Mouse (Mus musculus) left cerebral cortex, adult 9 months (tissue): ENCODE measurements around the gene Zc3h18.

Experiments used
- DNase-seq, 2 experiments: peaks; one replicate each; pipeline ENCODE4 v3.0.0; 2022; ENCODE audit warnings: low spot score in 2 of 2

Gene Zc3h18

DNA sequence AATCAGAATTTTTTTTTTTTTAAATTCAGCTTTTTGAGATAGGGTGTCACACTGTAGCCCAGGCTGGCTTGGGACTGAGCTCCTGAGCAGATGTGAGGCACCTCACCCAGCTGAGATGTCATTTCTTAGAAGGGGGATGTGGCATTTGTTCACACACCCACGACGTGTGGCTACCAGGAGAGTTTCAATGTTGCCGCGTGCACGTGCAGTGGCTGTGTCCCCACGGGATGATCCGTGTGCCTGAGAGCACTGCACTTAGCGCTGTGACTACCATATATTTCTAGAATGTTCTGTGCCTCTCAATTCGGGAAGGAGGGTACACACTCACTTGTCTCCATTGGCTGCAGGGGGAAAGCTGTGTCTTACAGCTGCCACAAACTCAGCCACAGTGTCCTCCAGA lies 59.7 kb downstream of the Zc3h18 start:
- no peak for DNase-seq

DNA sequence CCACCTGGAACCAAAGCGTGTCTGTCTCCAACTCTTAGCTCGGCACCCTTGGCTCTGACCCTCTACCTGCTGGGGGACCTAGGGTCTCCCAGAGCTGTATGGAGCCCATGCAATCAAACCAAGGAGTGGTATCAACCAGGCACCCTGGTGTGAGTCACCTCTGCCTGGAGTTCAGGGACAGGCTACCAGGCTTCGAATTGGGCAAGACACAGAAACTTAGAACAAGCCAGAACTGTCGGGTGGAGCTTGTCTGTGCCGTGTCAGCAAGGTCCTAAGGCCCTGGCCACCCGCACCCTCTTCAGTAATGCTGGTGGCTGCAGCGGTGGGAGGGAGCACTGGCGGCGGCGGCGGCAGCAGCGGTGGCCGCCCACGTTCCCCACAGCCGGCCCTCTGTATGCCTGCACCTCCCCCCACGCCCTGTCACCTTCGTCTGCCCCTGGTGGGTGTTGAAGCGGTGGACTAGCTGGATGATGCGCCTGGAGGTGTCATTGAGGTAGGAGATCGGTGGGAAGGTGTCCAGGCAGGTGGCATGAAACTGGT lies 60.2 kb downstream of the Zc3h18 start:
- no peak for DNase-seq

DNA sequence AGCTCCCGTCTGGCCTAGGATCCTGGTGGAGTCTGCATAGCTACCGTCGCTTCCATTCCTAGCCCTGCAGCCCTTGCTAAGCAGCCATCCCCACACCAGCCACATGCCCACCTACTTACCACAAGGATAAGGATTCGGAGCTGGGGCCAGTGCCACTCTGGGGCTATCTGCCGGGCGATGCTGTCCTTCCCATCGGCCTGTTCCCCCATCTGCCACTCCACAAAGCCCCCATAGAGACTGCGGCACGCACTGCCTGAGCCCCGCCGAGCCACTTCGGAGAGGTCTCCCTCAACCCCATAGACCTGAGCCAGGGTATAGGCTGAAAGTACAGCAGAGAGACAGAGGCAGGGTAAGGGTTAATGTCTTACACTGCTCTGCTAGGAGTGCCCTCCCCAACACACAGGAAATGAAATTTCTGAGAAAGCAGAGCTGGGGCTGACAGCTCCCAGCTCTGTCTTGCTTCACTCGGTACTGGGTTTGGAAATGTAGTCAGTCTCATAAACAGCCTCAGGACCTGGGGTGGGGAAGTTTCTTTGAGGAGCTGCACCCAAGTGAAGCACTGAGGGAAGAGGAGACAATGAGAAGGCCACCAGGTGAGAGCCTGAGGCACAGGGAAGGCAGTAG lies 61.4 kb downstream of the Zc3h18 start:
- no peak for DNase-seq

DNA sequence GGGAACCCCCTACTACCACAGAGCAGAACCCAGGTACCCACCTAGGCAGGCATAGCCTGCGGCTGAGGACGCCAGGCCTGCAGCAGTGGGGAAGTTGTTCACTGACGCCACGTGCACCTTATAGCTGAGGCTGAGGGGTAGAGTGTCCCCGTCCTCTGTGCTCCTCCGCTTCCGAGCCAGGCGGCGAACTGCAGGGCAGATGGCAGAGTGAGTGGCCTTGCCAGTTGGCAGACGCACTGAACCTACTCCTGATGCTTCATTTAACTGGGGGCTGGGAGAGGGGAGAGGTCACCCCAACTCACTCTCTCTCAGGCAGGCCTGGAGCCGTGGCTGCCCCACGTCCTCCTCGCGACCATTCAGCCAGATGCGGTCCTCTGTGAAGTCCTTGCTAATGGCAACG lies 62.9 kb downstream of the Zc3h18 start:
- no peak for DNase-seq

DNA sequence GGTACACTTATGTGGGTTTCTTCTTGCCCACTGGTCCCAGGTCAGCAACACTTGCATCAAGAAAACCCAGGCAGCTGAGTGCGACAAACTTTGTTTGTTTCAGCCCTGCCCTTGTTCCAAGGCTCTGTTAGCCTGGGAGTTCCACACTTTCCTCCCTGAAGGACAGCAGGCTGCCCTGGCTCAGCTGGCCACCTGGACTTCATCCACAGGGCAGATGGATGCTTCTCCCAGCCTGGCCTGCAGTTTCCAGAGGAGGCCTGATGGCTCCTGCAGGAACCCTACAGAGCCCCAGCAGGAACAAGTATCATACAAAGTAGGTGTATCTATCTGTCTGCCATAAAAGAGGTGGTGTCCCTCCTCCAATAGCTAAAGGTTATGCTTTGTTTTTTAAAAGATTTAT lies 64.9 kb downstream of the Zc3h18 start:
- no peak for DNase-seq

DNA sequence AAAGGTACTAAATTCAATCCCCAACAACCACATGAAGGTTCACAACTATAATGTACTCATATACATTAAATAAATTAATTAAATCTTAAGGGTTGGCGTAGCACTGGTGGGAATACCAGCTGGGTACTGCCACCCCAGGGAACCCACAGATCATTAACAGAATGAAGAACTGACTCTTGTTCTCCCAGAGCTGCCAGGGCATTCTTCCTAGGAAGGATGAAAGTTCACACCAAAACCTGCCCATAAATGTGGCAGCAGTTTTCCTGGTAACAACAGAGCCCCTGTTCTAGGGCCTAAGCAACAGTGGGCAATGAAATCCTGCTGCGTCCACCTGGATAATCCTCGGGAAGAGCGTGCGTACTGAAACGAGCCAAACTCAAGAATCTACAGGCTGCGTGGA lies 65.9 kb downstream of the Zc3h18 start:
- DNase-seq = no peak

DNA sequence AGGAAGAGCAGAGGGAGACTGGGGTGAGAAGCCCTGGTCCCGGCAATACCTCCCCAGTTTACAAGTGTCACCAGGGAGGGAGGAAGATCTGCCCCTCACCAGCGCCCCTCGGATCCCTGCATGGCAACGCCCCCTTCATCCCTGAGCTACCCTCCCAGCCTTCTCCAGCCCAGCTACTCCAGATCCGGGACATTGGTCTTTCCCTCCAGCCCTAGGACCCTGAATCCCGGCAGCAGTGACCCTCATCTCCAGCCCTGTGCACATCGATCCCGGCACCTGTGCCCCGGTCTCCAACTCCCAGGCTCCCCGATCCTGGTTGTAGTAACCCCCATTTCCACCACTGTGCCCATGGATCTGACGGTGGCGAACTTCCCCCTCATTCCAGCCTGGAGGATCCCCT lies 66.4 kb downstream of the Zc3h18 start:
- no peak for DNase-seq

DNA sequence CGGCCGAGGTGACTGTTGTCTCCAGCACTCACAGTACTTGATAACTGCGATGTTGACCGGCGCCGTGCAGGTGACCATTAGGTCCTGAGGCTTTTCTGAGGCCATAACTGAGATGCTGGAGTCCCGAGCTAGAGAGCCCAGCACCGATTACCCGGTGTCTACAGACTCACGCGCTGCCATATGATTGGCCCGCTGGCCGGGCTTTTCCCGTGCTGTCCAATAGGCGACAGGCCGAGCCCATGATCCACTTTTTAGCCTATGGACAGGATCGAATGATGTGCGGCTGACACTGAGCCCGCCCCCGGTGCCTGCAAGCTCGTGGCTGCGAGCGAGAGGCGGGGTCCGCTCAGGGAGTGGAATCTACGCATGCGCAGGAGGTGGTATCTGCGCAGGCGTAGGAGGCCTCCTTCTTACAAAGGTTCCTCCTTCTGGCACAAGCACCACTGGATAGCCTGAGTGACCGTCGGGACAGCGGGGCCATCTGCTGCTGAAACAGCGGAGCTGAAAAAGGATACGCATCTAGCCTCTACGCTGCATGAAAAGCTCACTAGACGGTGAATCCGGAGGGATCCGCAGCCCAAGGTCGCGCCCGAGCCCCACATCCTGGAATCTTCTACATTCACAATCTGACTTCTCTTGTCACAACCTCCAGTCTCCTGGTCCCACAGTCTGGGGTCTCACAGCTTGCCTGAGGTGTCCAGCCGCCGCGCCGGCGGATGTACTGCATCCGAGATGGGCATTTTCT lies 67.0 kb downstream of the Zc3h18 start, which contains the start of gene Mvd:
TSS of gene Mvd (minus strand) at position 161 of the 745 bp plus-strand sequence.
- peak; percentile 99 for DNase-seq

DNA sequence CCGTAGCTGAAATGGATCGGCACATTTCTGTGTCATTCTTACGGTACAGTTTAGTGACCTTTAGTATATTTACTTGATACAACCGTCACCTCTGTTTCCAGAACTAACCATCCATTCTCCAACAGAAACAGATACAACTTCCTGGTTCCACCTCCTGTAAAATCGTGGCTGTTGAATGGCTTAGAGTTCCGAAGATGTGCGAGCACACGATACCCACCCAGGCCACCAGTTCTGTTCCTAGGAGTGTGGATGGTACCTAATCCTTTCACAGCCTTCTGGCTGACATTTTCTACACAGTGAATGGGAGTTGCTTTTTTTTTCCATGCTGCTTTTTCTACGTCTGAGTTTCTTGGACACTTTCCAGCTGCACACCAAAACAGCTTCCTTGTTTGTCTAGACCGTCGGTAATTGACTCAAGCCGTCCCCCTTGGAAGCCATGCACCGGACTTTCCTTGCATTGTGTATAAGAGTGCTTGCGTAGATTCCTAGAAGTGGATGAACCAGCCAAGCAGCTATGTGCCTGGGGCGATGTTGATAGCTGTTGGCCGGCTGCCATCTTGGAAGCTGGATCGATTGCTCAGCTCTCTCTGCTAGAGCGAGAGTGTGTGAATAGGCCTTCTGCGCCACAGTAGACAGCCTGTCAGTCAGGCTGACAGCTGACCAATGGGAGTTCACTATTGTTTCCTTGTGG lies 67.8 kb downstream of the Zc3h18 start:
- peak; percentile 58 to 86 for DNase-seq

DNA sequence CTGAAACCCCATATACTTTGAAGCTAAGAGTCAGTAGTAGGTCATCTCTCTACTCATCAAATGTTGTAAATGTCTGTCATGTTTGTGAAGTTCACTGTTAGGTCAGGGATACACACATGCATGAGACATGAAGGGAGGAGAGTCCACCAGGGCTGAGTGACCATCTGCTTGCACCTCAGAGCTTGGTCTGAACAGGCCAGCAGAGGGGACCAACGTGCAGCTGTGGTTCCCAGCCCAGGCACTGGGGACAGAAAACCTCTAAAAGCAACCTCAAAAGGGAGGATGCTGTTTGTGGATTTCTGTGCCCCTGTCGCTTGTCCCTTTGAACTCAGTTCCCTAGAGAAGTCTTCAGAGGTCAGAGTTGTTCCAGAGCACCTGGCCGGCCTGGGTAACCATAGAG lies 68.8 kb downstream of the Zc3h18 start:
- no peak for DNase-seq

DNA sequence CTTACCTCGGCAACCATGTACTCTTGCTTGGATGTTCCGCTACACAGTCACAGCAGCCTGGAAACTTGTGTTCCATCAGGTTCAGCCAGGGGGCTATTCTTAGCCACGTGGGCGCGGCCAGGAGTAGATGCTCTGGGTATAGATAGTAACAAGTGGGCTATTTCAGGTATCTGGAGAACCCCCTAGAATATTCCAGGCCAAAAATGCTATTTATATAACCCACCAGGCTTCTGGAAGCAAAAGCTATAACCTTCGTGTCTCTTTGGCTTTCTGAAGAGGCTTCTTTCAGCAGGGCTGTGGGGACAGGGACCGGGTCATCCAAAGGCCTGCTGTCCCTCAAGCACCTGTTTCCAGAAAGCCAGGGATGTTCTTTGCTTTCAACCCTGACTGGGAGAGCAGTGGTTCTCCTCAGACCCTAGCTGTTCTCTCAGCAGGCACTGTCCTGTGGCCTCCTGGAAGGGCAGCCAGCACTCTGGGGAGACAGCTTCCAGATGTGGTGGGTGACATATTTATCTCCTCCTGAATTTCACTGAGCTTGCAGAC lies 74.8 kb downstream of the Zc3h18 start:
- no peak for DNase-seq

DNA sequence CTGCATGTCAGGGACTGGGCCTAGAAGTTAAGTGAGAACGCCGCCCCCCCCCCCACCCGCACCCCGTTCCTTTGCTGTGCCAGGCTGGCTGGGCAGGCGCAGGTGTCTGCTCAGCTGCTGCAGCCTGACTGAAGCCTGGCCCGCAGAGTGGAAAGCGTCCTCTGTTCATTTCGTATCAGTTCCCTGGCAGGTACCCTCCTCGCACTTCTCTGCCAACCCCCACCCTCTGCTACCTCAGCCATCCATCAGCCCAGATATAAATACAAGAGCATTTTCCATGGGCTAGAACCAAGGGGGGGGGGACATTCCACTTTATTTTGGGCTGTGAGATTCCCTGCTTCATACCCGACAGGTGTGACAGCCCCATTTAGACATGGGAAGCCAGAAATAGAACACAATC lies 75.7 kb downstream of the Zc3h18 start:
- DNase-seq = no peak

DNA sequence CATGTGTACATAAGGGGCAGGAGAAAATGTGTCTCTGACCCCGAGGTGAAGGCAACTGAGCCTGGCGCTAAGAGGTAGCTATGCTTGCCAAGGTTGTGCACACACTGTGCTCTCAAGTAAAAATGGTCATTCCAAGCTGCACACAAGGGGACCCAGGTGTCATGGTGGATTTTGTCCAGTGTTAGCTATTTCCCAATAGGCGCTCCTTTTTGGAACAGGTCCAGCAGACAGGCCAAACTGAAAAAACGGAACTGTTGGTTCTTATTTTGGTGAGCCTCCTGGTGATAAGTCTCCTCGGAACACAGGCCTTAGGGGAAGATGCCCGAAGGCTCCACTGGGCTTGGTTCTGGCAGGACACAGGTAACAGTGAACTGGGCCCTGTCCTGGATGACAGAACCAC lies 78.0 kb downstream of the Zc3h18 start:
- DNase-seq = no peak

DNA sequence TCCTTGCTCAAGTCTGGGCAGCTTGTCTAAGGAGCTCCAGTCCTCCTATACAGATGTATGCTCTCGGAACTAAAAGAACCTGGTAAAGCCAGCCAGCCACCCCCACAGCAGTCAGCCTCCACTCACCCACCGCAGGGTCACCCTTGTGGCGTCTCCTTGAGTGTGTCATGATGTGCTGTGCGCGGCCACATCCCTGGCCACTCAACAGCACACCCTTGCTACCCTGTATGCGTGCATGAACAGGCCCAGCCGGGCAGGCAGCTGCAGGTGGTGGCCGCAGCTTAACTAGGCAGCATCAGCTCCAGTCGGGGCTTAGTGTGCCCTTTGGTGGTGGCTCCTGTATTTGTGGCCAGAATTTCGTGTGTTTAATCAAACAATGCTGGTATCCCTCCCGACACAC lies 80.8 kb downstream of the Zc3h18 start:
- no peak for DNase-seq

DNA sequence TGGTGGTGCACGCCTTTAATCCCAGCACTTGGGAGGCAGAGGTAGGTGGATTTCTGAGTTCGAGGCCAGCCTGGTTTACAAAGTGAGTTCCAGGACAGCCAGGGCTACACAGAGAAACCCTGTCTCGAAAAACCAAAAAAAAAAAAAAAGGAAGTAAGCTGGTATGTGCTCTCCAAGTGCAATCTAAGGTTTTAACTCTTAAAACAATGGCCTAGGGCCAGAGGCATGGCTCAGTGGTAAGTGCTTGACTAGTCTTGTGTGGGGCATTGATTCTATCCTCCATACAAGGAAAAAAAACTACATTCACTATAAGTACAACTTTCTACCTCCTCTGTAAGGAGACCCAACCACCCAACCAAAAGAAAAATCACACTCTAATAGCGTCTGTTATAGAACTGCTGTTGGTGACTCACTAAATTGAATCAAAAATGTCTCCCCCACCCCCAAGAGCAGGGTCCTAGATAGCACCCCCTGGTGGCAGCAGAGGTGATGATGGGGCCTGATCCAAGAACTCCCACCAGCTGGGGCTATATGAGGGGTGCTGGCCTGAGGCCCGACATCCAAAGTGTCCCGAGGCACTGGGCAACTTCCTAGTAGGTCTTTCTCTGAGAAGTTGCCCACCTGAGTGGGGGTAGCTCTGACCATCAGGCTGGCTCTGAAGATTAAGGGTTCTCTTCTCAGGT lies 83.0 kb downstream of the Zc3h18 start:
- no peak for DNase-seq

DNA sequence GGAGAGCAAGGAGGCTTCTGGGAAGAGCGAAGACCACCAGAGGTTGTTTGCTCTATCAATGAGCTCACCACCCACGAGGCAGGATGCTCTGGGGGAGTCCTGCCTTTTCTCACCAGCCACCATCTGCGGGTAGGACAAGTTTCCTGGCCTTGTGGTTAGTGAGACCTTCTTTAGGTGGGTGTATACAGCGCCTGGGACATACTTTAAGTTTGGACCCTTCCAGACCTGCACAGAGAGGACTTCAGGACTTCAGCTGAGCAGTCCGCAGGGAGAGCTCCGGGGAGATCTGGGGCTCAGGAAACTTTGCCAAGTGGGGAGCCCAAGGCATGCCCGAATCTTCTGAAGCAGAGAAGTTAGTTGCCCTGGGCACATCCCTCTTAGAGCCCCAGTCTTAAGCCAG lies 83.6 kb downstream of the Zc3h18 start:
- DNase-seq = no peak

DNA sequence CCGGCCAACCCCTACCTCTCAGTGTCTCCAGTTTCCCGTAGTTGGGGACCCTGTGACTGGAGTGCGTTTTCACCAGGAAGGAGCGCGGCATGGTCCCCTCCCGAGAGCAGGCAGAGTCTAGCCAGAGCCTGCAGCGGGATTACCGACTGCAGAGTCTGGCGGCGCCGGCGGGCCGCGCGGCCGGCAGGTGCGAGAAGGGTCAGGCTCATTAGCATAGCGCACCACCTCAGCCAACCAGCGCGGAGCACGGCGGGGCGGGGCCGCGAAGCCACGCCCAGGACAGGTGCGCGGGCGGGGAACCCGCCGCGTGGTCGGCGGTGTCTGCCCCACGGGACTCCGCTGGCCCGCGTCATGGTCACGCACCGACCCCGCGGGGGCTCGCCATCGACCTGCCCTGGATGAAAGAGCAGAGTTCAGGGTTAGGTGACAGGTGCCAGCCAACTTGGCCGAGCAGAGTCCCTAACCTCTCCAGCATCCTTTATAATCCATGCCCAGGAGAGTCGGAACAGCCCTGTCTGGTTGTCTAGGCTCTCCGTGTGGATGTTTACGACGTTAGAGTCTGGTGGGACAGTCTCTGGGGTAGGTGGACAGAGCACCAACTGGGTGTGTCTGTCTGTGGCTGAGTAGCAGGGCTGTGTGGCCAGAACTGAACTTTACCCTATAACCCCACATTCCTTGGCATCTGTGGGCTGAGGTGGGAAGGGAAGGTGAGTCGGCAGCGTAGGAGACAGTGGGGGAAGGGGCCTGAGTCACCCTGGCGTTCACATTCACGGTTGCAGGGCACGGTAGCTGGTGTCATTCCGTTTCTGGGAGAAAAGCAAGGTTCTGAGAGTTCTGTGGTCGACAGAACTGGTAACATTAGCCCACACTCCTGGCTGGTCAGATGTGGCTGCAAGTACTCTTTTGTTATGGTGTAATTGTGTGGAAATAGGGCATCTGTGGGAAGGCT lies 84.4 kb downstream of the Zc3h18 start, which contains the start of gene Snai3:
TSS of gene Snai3 (minus strand) at position 210 of the 949 bp plus-strand sequence.
- DNase-seq = no peak

DNA sequence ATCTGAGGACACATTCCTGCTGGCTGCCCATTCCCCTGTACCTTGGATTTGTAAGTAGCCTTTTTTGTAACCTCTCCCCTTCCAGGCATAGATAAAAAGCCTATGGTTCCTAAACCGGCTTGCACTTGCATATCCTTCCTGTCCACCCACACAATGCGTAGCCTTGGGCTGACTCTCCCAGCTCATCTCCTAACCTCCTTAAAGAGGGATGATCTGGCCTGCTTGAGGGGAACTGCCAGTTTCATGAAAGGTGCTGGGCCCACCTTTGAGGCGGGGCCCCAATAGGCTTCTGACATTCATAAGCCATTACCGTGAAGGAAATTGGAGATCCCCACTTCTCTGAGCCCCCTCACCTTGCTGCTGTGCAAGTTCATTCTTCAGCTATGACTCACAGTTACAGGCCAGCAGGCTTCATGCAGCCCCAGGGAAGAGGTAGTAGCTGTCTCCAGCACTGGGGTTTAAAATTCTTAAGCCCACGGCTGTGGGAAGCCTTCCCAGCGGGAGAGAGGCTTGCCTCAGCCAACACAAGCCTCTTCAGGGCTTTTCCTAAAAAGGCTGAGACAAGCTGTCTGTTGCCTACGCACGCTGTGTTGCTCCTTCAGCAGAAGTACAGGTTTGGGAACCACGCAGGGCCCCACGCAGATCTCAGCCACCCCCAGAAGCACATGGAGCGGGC lies 85.2 kb downstream of the Zc3h18 start:
- DNase-seq = peak; percentile 79 to 84

DNA sequence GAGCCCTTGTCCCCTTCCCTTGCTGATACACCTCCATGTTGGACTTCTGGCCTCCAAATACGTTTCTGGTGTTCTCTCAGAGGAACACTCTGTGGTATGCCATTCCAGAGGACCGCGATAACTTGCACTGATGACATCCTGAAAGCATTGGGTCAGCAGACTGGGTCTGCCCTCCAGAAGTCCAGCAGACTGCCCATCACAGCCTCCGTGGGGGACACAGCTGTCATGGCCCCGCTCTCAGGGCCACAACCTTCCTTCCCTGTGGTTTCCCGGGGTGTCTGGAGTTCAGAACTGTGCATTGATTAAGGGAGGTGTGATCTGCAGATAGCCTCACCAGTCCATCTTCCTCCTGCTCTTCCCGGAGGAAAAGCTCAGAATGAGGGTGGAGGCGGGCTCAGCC lies 86.1 kb downstream of the Zc3h18 start:
- DNase-seq = no peak
